Mouse (Mus musculus) layer of hippocampus, adult 2 months (tissue): ENCODE measurements around the gene Elof1. TPM values are rescaled to one million over a fixed set of nuclear protein-coding genes. Genes with fewer than 3 reads are reported as not detected.
"Not testable (repeated sequence)": the region's sequence is repeated elsewhere in the genome, so short reads cannot be mapped to it uniquely, and the experiment has no call there.

Experiments used
- DNase-seq, 2 experiments: peaks; one replicate each; pipeline ENCODE4 v3.0.0; 2022; ENCODE audit warnings: low spot score in 2 of 2
- H3K27ac ChIP-seq: fragments of 200-600 bp; 2 replicates; pipeline ENCODE4 v1.8.1; 2022
- H3K4me3 ChIP-seq: fragments of 200-600 bp; 2 replicates; pipeline ENCODE4 v1.8.1; 2022; ENCODE audit warnings: mild to moderate bottlenecking
- CTCF ChIP-seq: fragments of 200-600 bp; conservative IDR thresholded peaks from 2 replicates; pipeline ENCODE4 v1.8.1; 2022; ENCODE audit warnings: antibody characterized with exemption, mild to moderate bottlenecking, moderate library complexity
- total RNA-seq, 2 experiments: library from RNA; stranded (reverse); gene quantifications; 2 replicates each; pipeline ENCODE4 v1.2.3; 2021

The Elof1 gene
- total RNA-seq, 2 experiments from 2014 or later, result 54.6 to 54.8 TPM

- Histone ChIP-seq H3K4me3 (no peak overlapping the region), H3K27ac (no peak overlapping the region)
- no peak for TF ChIP-seq CTCF
- DNase-seq, result no peak
Measured at GRCm38 (mm10) chr9:22108194-22108593, 8.8 kb downstream of the Elof1 start.

- no peak for DNase-seq
- no peak overlapping the region for H3K4me3 ChIP-seq
- no peak overlapping the region for H3K27ac ChIP-seq
- no peak for TF ChIP-seq CTCF
Measured at GRCm38 (mm10) chr9:22099922-22100321, 17.1 kb downstream of the Elof1 start.

GRCm38 (mm10) chr9:22098993-22099696 is 17.8 kb downstream of the Elof1 start, which contains the start of gene Cnn1:
Gene Cnn1 (plus strand): TSS chr9:22099216.
- no peak for TF ChIP-seq CTCF
- H3K4me3 ChIP-seq, result no peak within 1 kb of the TSS

GRCm38 (mm10) chr9:22095854-22096307 is 21.1 kb downstream of the Elof1 start:
- H3K4me3 ChIP-seq, result peak overlapping the region; percentile 46
- no peak overlapping the region for H3K27ac ChIP-seq
- peak; percentile 85 for TF ChIP-seq CTCF

More at GRCm38 (mm10) chr9:22098993-22099696, 17.8 kb downstream of the Elof1 start, which contains the start of gene Cnn1:
- no peak within 1 kb of the TSS for H3K27ac ChIP-seq
- no peak for DNase-seq

GRCm38 (mm10) chr9:22092746-22093145 is 24.2 kb downstream of the Elof1 start:
- no peak overlapping the region for H3K27ac ChIP-seq
- no peak overlapping the region for H3K4me3 ChIP-seq
- DNase-seq, result no peak
- no peak for TF ChIP-seq CTCF

More at GRCm38 (mm10) chr9:22095854-22096307, 21.1 kb downstream of the Elof1 start:
- DNase-seq, result peak; percentile 51 to 76

GRCm38 (mm10) chr9:22089986-22090385 is 27.0 kb downstream of the Elof1 start:
- no peak overlapping the region for H3K4me3 ChIP-seq
- no peak for DNase-seq
- TF ChIP-seq CTCF, result no peak
- no peak overlapping the region for H3K27ac ChIP-seq

GRCm38 (mm10) chr9:22089281-22089680 is 27.7 kb downstream of the Elof1 start:
- no peak for TF ChIP-seq CTCF
- Histone ChIP-seq H3K27ac (no peak overlapping the region), H3K4me3 (no peak overlapping the region)
- DNase-seq, result no peak

GRCm38 (mm10) chr9:22087034-22087618 is 29.8 kb downstream of the Elof1 start:
- DNase-seq, result no peak
- Histone ChIP-seq H3K27ac (no peak overlapping the region), H3K4me3 (no peak overlapping the region)
- peak; percentile 54 for TF ChIP-seq CTCF

GRCm38 (mm10) chr9:22086012-22086411 is 31.0 kb downstream of the Elof1 start:
- no peak for DNase-seq
- TF ChIP-seq CTCF, result no peak
- Histone ChIP-seq H3K4me3 (peak overlapping the region; percentile 73), H3K27ac (peak overlapping the region; percentile 95)

- Histone ChIP-seq H3K4me3 (peak within 1 kb of the TSS; percentile 73), H3K27ac (peak within 1 kb of the TSS; percentile 95)
- no peak for TF ChIP-seq CTCF
- peak; percentile 95 to 97 for DNase-seq
Measured at GRCm38 (mm10) chr9:22085022-22085834, 31.7 kb downstream of the Elof1 start, which contains the start of gene Ecsit. Gene Ecsit (minus strand): TSS chr9:22085438.

GRCm38 (mm10) chr9:22084667-22085021 is 32.3 kb downstream of the Elof1 start:
- Histone ChIP-seq H3K4me3 (peak overlapping the region; percentile 73), H3K27ac (peak overlapping the region; percentile 95)
- no peak for TF ChIP-seq CTCF
- DNase-seq, result no peak

GRCm38 (mm10) chr9:22076223-22076622 is 40.7 kb downstream of the Elof1 start:
- DNase-seq, result no peak
- H3K27ac ChIP-seq, result no peak overlapping the region
- no peak for TF ChIP-seq CTCF
- H3K4me3 ChIP-seq, result no peak overlapping the region

GRCm38 (mm10) chr9:22075778-22076177 is 41.2 kb downstream of the Elof1 start:
- not testable (repeated sequence) for H3K27ac ChIP-seq, DNase-seq, H3K4me3 ChIP-seq
